Mouse (Mus musculus): Measurements from ENCODE around the gene Spz1.

- TF ChIP-seq CTCF (IDR thresholded peaks at IDR 0.05; ENCODE audit: insufficient read depth, low read length) = no peak
- TF ChIP-seq POLR2A (IDR thresholded peaks at IDR 0.05; ENCODE audit: borderline replicate concordance, extremely low read depth, low read depth, low read length) = no peak
These were observed 43.8 kb downstream of the Spz1 start for GRCm38 (mm10) chr13:92532216-92532615.

Data from lung, adult 2 months (tissue).